Mouse (Mus musculus): ENCODE measurements at regions not wholly inside any gene's neighbourhood (a gene's known extent, or its start where the extent isn't known, plus 50 kb on each side); places are given as distances from the start of the nearest gene placed in this dataset.

GRCm38 (mm10) chr15:24513926-24514325, 899.6 kb downstream of the Basp1 start:
- Histone ChIP-seq H3K27ac (replicated peaks) (no peak overlapping the region), H3K27me3 (no peaks in the 10 kb centered on the region), H3K9me3 (no peaks in the 10 kb centered on the region), H3K4me2 (no peak overlapping the region), H3K9ac (no peak overlapping the region), H3K4me3 (no peak overlapping the region), H3K36me3 (no peaks in the 10 kb centered on the region), H3K4me1 (replicated peaks) (no peaks in the 10 kb centered on the region)
- WGBS, result 87% methylated on average over 9 of the region's 9 CpGs
- ATAC-seq (ENCODE audit: low FRiP score, low read depth), result no peak

GRCm38 (mm10) chr15:24501907-24502559, 911.5 kb downstream of the Basp1 start:
- no peak; the same call in 1 of the 2 replicates for ATAC-seq (ENCODE audit: low FRiP score, low read depth)
- peak overlapping the region; percentile 3; the same call in 1 of the 2 replicates for H3K4me2 ChIP-seq
- H3K27me3 ChIP-seq, result no peaks in the 10 kb centered on the region

GRCm38 (mm10) chr15:24486235-24486634, 927.3 kb downstream of the Basp1 start:
- Histone ChIP-seq H3K4me1 (replicated peaks) (no peaks in the 10 kb centered on the region), H3K9ac (no peak overlapping the region), H3K36me3 (no peaks in the 10 kb centered on the region), H3K9me3 (no peaks in the 10 kb centered on the region), H3K4me3 (no peak overlapping the region), H3K4me2 (no peak overlapping the region), H3K27ac (replicated peaks) (no peak overlapping the region), H3K27me3 (no peaks in the 10 kb centered on the region)
- 93% methylated on average over 2 of the region's 2 CpGs for whole genome bisulfite sequencing
- ATAC-seq (ENCODE audit: low FRiP score, low read depth), result no peak

More at GRCm38 (mm10) chr15:24501907-24502559, 911.5 kb downstream of the Basp1 start:
- Histone ChIP-seq H3K4me1 (replicated peaks) (no peaks in the 10 kb centered on the region), H3K27ac (replicated peaks) (no peak overlapping the region), H3K9ac (no peak overlapping the region), H3K36me3 (no peaks in the 10 kb centered on the region), H3K9me3 (no peaks in the 10 kb centered on the region), H3K4me3 (no peak overlapping the region)
- WGBS, result 67% methylated on average over 9 of the region's 9 CpGs

- no peaks in the 10 kb centered on the region for H3K9me3 ChIP-seq
- no peak for ATAC-seq (ENCODE audit: low FRiP score, low read depth)
- H3K27me3 ChIP-seq, result no peaks in the 10 kb centered on the region
- no peak overlapping the region for H3K4me3 ChIP-seq
- no peaks in the 10 kb centered on the region for H3K36me3 ChIP-seq
- H3K9ac ChIP-seq, result no peak overlapping the region
- no peak overlapping the region for H3K27ac ChIP-seq (replicated peaks)
- WGBS, result 78% methylated on average over 1 of the region's 1 CpGs
- H3K4me2 ChIP-seq, result no peak overlapping the region
- H3K4me1 ChIP-seq (replicated peaks), result no peaks in the 10 kb centered on the region
These were observed 945.3 kb downstream of the Basp1 start for GRCm38 (mm10) chr15:24468239-24468638.

GRCm38 (mm10) chr15:24457726-24458125, 955.8 kb downstream of the Basp1 start:
- ATAC-seq (ENCODE audit: low FRiP score, low read depth), result no peak
- no peaks in the 10 kb centered on the region for H3K27me3 ChIP-seq
- no peaks in the 10 kb centered on the region for H3K9me3 ChIP-seq
- H3K9ac ChIP-seq, result no peak overlapping the region
- no peak overlapping the region for H3K27ac ChIP-seq (replicated peaks)
- H3K4me3 ChIP-seq, result no peak overlapping the region
- no peak overlapping the region for H3K4me2 ChIP-seq
- H3K4me1 ChIP-seq (replicated peaks), result no peaks in the 10 kb centered on the region
- no peaks in the 10 kb centered on the region for H3K36me3 ChIP-seq
- WGBS, result 90% methylated on average over 1 of the region's 1 CpGs

GRCm38 (mm10) chr15:24433083-24433482, 980.5 kb downstream of the Basp1 start:
- Histone ChIP-seq H3K27me3 (no peaks in the 10 kb centered on the region), H3K4me2 (no peak overlapping the region), H3K4me3 (no peak overlapping the region), H3K9ac (no peak overlapping the region), H3K9me3 (no peaks in the 10 kb centered on the region), H3K4me1 (replicated peaks) (no peaks in the 10 kb centered on the region), H3K27ac (replicated peaks) (no peak overlapping the region), H3K36me3 (no peaks in the 10 kb centered on the region)
- no peak for ATAC-seq (ENCODE audit: low FRiP score, low read depth)
- WGBS, result 84% methylated on average over 1 of the region's 1 CpGs

- no peak for ATAC-seq (ENCODE audit: low FRiP score, low read depth)
- no peaks in the 10 kb centered on the region for H3K4me1 ChIP-seq (replicated peaks)
- no peaks in the 10 kb centered on the region for H3K36me3 ChIP-seq
- no peak overlapping the region for H3K27ac ChIP-seq (replicated peaks)
- H3K4me3 ChIP-seq, result no peak overlapping the region
- H3K4me2 ChIP-seq, result no peak overlapping the region
- H3K9ac ChIP-seq, result no peak overlapping the region
- no peaks in the 10 kb centered on the region for H3K9me3 ChIP-seq
- WGBS, result 66% methylated on average over 5 of the region's 5 CpGs
- H3K27me3 ChIP-seq, result no peaks in the 10 kb centered on the region
These were observed 984.4 kb downstream of the Basp1 start for GRCm38 (mm10) chr15:24429154-24429553.

GRCm38 (mm10) chr15:24422333-24422942, 991.1 kb downstream of the Basp1 start:
- H3K4me1 ChIP-seq (replicated peaks), result no peaks in the 10 kb centered on the region
- no peak for ATAC-seq (ENCODE audit: low FRiP score, low read depth)
- H3K4me2 ChIP-seq, result no peak overlapping the region
- no peak overlapping the region for H3K4me3 ChIP-seq
- no peaks in the 10 kb centered on the region for H3K36me3 ChIP-seq
- no peaks in the 10 kb centered on the region for H3K9me3 ChIP-seq
- H3K9ac ChIP-seq, result no peak overlapping the region
- 65% methylated on average over 2 of the region's 2 CpGs for WGBS
- no peaks in the 10 kb centered on the region for H3K27me3 ChIP-seq
- no peak overlapping the region for H3K27ac ChIP-seq (replicated peaks)

- Histone ChIP-seq H3K27ac (replicated peaks) (no peak overlapping the region), H3K27me3 (no peaks in the 10 kb centered on the region), H3K4me2 (no peak overlapping the region), H3K36me3 (no peaks in the 10 kb centered on the region), H3K9me3 (no peaks in the 10 kb centered on the region), H3K9ac (no peak overlapping the region), H3K4me1 (replicated peaks) (no peaks in the 10 kb centered on the region), H3K4me3 (no peak overlapping the region)
- no peak for ATAC-seq (ENCODE audit: low FRiP score, low read depth)
- WGBS, result 76% methylated on average over 1 of the region's 1 CpGs
These were observed 993.8 kb downstream of the Basp1 start for GRCm38 (mm10) chr15:24419736-24420135.

GRCm38 (mm10) chr15:24419186-24419585, 994.4 kb downstream of the Basp1 start:
- Histone ChIP-seq H3K4me2 (no peak overlapping the region), H3K36me3 (no peaks in the 10 kb centered on the region), H3K9ac (no peak overlapping the region), H3K4me3 (no peak overlapping the region), H3K4me1 (replicated peaks) (no peaks in the 10 kb centered on the region), H3K27ac (replicated peaks) (no peak overlapping the region), H3K9me3 (no peaks in the 10 kb centered on the region), H3K27me3 (no peaks in the 10 kb centered on the region)
- no peak for ATAC-seq (ENCODE audit: low FRiP score, low read depth)
- WGBS, result 94% methylated on average over 1 of the region's 1 CpGs

GRCm38 (mm10) chr15:24407691-24408090, 1005.9 kb downstream of the Basp1 start:
- ATAC-seq (ENCODE audit: low FRiP score, low read depth), result no peak
- H3K9ac ChIP-seq, result no peak overlapping the region
- no peak overlapping the region for H3K4me3 ChIP-seq
- H3K9me3 ChIP-seq, result no peaks in the 10 kb centered on the region
- H3K27me3 ChIP-seq, result no peaks in the 10 kb centered on the region
- WGBS, result 56% methylated on average over 3 of the region's 3 CpGs
- no peak overlapping the region for H3K27ac ChIP-seq (replicated peaks)
- no peaks in the 10 kb centered on the region for H3K36me3 ChIP-seq
- no peaks in the 10 kb centered on the region for H3K4me1 ChIP-seq (replicated peaks)
- H3K4me2 ChIP-seq, result no peak overlapping the region

GRCm38 (mm10) chr15:24405305-24405704, 1008.3 kb downstream of the Basp1 start:
- no peaks in the 10 kb centered on the region for H3K27me3 ChIP-seq
- no peaks in the 10 kb centered on the region for H3K36me3 ChIP-seq
- H3K9ac ChIP-seq, result no peak overlapping the region
- no peak overlapping the region for H3K4me3 ChIP-seq
- H3K27ac ChIP-seq (replicated peaks), result no peak overlapping the region
- H3K9me3 ChIP-seq, result no peaks in the 10 kb centered on the region
- H3K4me1 ChIP-seq (replicated peaks), result no peaks in the 10 kb centered on the region
- no peak for ATAC-seq (ENCODE audit: low FRiP score, low read depth)
- H3K4me2 ChIP-seq, result no peak overlapping the region
- 36% methylated on average over 1 of the region's 1 CpGs for WGBS

- Histone ChIP-seq H3K9ac (no peak overlapping the region), H3K4me1 (replicated peaks) (no peaks in the 10 kb centered on the region), H3K4me3 (no peak overlapping the region), H3K27me3 (no peaks in the 10 kb centered on the region), H3K27ac (replicated peaks) (no peak overlapping the region), H3K36me3 (no peaks in the 10 kb centered on the region), H3K4me2 (no peak overlapping the region), H3K9me3 (no peaks in the 10 kb centered on the region)
- ATAC-seq (ENCODE audit: low FRiP score, low read depth), result no peak
- 90% methylated on average over 2 of the region's 2 CpGs for WGBS
These were observed 1013.5 kb downstream of the Basp1 start for GRCm38 (mm10) chr15:24400088-24400487.
